Mouse (Mus musculus) lung, postnatal 4 days (tissue): ENCODE results near the gene Ptprd.
"Not testable (repeated sequence)": the region's sequence is repeated elsewhere in the genome, so short reads cannot be mapped to it uniquely, and the experiment has no call there.

Source experiments
- DNase-seq, 2 experiments: peaks; one replicate each; pipeline ENCODE4 v3.0.0; 2021

Ptprd gene

GRCm38 (mm10) chr4:76438496-76439079 is 1773.2 kb downstream of the Ptprd start:
- no peak for DNase-seq

DNA sequence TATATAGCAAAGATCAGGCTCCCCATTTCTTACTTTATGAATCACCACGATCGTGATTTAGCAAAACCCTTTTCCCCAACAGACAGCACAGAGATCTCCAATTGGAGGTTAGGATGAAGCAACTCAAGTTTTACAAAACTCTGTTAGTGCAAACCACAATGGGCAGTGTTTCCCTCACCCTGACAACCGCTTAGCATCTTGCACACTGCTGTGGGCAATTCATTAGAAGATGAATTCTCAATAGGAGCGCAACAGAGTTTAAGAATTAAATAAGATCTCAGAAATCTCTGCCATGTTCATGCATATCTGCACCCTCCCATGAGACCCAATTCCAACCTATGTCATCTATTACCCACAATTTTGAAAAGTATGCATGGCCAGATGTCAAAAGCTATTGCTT is 1773.7 kb downstream of the Ptprd start:
- no peak for DNase-seq

GRCm38 (mm10) chr4:76435920-76436319 is 1775.8 kb downstream of the Ptprd start:
- no peak for DNase-seq

DNA sequence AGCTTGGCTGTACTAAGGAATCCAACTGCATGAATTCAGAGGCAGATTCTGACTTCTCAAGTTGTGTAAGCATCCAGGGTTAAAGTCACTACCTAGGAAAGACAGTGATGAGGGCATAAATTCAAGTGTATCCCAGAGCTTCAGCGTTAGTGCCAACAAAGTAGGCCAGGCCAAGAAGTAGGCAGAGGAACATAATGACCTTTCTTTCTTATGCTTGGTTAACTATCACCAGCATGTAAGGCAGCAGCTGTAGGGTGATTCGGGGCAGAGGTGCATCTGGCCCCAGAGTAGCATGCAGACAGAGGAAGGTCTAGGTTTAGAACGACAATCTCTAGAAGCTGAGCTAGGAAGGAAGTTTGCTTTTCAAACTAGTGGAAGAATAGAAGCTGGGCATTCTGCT is 1782.0 kb downstream of the Ptprd start:
- DNase-seq = no peak

DNA sequence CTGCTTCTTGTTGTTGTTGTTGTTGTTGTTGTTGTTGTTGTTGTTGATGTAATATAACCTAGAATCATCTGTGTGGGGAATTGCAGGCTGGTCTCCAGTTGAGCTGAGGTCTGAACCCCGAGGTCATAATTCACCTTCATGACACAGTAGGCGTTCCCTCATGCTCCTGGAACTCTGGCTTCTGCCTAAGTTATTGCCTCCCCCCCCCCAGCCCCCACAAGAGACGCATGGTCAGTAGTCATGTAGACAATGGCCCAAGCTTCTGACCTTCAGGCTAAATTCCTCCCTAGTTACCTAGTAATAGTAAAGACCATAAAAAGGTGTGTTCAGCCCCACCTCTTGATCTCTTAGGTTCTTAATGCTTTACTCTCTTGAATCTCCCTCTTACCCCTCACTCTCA is 1784.7 kb downstream of the Ptprd start:
- DNase-seq = not testable (repeated sequence)

DNA sequence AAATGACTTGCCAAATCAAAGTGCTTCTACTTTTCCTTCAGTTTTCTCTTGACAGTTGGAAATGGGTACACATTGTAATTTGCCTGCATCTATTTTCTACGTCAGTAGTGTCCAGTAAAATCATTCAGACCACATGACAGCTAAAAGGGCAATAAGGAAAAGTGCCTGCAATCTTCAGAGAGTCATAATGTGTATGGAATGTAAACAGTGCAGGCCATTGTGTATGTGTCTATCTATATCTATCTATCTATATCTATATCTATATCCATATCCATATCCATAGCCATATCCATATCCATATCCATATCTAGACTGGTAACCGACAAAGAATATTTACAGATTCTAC is 1786.6 kb downstream of the Ptprd start:
- no peak for DNase-seq

- DNase-seq = peak in 1 of 2 experiments; percentile 10
Measured at GRCm38 (mm10) chr4:76424324-76425229, 1787.2 kb downstream of the Ptprd start.

GRCm38 (mm10) chr4:76422113-76422512 is 1789.6 kb downstream of the Ptprd start:
- no peak for DNase-seq

GRCm38 (mm10) chr4:76419641-76420040 is 1792.1 kb downstream of the Ptprd start:
- no peak for DNase-seq

DNA sequence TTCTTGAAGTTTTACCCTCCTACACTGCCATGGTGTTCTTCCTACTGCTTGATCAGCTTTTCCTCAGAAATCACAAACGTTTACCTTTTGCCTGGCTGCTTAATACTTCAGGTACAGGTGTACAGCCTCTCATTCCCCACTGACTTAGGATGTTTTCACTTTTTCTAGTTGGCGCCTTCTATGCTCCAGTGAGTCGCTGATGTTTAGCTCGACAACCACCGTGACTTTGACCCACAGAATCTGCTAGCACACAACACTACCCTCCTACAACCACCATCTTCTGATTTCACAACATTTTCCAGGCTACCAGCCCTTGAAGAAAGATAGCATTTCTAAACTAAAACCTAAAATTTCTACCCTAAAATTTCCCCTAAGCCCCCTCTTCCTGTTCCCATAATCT is 1794.1 kb downstream of the Ptprd start:
- DNase-seq = no peak

DNA sequence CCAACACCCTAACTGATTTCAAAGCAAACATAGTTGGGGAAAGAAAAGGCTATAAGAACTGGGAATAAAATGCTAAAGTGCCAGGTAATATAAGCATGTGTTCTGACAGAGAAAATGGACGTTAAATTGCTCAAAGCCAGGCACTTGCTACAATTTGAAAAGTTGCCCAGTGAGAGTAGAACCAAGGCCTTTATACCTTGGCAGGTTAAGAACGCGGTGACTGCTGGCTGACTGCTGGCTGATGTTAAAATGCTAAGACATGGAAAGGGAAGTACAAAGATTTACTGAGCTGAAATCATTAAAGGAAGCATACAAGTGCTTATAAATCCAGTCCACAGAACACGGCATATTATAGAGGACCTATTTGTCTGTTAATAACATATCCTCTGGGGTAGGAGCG is 1796.1 kb downstream of the Ptprd start:
- DNase-seq = no peak

DNA sequence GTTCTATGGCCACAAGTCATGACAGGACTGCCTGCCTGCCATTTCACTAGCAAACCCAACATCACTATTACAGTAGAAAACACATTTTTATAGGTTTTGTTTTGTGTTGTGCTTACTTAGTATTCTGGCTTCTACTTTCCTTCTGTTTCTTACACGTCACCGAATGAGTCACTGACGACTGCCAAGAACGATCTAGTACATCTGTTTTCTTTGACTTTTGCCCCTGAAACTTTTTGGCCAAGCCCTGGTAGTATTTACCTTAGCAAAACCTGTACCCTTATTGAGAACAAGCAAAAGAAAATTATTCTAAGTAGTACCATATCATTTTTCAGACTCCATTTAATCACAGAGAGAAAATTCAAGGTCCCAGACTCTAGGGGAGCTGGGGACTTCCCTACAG is 1797.2 kb downstream of the Ptprd start:
- no peak for DNase-seq

GRCm38 (mm10) chr4:76410053-76410452 is 1801.7 kb downstream of the Ptprd start:
- no peak for DNase-seq

- no peak for DNase-seq
Measured at GRCm38 (mm10) chr4:76409159-76409558, 1802.6 kb downstream of the Ptprd start.

DNA sequence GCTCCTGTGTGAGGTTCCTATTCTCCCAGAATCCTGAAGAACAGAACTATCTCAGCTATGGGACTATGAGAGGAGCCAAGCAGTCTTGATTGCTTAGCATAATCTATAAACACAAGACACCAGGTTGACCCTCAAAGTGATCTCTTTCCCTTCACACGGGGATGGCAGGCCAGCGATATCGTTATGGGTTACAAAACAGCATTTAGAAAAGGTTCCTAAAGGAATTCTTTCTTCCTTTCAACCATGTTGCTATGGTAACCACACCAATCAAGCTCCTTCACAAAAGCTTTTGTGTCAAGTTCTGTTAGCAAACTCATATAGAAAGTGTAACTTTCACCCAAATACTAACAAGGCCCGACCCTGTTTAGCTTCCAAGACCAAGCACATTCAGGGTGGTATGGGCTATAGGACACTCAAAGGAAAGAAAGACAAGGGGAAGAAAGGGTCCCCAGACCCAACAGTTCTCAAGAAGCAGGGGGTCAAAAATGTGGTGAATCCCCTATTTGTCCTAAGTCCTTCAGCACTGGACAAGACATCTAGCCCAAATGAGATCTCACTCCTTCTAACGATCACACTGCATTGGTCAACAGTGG is 1805.8 kb downstream of the Ptprd start:
- DNase-seq = no peak

- DNase-seq = no peak
Measured at GRCm38 (mm10) chr4:76403219-76403618, 1808.5 kb downstream of the Ptprd start.

DNA sequence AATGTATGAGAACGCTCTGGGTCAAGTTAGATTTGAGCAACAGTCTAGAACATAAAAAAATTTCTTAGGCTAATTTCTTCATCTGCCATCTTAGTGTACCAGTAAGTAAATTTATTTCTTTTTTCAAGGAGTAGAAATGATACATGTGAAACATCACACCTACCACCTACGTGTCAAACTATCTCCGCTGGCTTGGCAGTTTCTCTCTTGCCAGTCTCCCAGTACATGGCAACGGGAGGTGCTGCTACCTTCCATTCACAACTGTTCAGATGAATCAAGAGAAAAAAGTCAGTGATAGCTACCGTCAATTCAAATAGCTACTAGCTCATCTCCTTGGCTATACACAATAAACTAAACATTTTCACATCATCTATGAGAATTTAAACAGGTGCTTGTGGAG is 1823.9 kb downstream of the Ptprd start:
- no peak for DNase-seq

DNA sequence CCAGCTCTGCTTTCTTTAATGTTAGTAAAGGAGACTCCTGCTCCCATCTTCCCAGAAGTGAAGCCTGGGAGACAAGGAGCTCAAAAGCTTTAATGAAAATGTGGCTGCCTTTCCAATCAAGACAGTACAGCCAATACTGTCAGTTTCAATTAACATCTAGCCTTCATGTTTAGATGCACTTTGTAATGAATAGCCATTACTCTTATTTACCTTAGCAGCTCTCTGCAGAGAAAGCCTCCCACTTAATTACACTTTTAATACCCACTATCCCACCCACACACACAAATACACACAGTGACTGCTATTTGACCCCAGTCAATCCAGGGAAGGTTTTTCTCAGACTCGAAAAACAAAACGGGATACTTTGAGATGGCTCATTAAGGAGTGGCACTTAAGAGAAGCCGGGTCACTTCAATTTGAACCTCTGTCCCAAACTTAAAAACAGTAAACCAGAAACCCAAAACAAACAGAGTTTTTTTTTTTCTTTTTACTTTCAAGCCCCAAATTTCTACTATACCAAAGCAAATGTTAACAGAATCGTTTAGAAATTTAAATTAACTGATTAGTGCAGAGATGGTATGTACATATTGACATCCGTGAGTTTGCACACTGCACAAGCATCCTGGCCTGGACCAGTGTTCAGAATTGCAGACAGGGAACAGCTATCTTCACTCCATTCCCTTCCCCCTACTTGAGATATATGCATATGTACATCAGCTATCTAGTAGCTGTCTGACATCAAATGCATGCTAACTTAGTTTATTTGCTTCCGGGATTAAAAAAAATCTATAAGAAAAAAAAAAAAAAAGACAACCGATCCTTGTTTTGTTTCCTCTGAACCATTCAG is 1824.6 kb downstream of the Ptprd start:
- DNase-seq = no peak

DNA sequence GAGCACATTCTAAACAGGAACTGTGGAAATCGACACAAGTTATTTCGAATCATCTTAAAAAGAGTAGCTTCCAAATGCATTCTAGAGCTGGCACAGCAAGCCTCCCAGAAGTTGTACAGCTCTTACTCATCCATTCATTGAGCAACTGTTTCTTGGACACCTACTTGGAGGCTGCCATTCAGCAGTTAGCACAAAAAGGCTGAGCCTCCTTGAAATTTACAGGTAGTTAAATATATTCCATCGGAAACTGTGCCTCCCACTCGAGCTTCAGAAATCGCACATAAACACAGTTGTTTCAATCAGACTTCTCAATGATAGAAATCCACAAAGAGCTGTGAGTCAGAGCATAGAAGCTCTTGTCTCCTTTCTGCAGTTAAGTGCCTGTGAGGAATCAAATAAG is 1825.9 kb downstream of the Ptprd start:
- DNase-seq = no peak

DNA sequence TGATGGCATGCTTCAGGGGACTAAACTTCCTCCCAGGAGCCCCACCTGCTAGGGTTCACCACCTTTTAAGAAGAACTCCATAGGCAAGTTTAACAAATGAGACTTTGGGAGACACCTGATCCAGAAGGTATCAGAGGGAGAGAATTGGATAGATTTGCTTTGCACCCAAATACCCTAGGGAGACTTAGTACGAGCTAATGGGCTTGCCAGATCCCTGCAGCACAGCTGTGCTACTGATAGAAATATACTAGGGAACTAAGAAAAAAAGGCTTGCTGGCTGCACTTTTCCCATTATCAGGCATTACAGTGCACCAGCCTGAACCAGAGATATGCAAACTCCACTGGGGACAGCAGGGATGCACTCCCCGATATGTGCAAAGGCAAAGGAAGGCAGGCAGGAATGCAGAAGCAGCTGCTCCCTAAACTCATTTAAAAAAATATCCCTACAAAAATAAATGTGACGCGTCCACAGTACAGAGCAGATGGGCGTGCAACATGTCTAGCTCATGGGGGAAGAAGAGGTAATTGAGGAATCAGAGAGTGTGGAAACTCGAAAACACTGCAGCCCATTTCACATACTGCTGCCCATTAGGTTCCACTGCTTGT is 1831.3 kb downstream of the Ptprd start:
- DNase-seq = no peak

GRCm38 (mm10) chr4:76370041-76370880 is 1841.5 kb downstream of the Ptprd start:
- peak; percentile 19 to 67 for DNase-seq

DNA sequence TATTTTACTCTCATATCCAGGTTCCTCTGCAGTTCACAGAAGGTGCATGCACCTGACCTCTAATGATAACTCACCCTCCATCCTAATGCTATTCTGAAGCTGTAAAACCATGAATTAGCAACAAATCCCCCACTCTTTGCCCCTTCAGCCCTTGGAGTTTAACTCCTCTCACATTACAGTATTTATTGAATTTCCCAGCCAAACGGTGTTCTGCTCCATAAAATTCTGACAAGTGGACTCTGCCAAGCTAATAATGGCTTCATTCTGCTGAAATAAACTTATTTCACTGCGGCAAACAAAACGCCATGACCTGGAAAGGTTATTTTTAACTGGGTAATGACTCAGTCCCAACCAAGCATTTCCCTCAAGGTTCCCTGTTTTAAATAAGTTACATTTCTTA is 1842.7 kb downstream of the Ptprd start:
- no peak for DNase-seq
